Mouse (Mus musculus) MEL (cell line): Measurements from ENCODE around the gene Itpr2. TPM values are rescaled to one million over a fixed set of nuclear protein-coding genes. Genes with fewer than 3 reads are reported as not detected.

Experiments used
- DNase-seq: peaks from one replicate; pipeline ENCODE4 v3.0.0; 2011; ENCODE audit warnings: low read depth, low spot score
- H3K27ac ChIP-seq: 2 replicates; pipeline ENCODE4 v1.5.1; 2012; ENCODE audit warnings: low read depth, mild to moderate bottlenecking, control low read depth, low read length, moderate library complexity; ENCODE audit not compliant: control insufficient read depth
- H3K27me3 ChIP-seq, 2 experiments: fragments of 150-350 bp in 1 of 2; sonication (generic) in 1 of 2; 2 replicates each; pipeline ENCODE4 v1.6.1; 2012; ENCODE audit warnings: low read length in 2 of 2, mild to moderate bottlenecking in 2 of 2, improper control_type of control experiment in 1 of 2, moderate library complexity in 1 of 2; ENCODE audit not compliant: insufficient read depth in 2 of 2, control insufficient read depth in 1 of 2
- H3K36me3 ChIP-seq, 2 experiments: 2 replicates each; pipeline ENCODE4 v1.6.1; 2012 to 2014; ENCODE audit warnings: low read length in 2 of 2, improper control_type of control experiment in 1 of 2, inconsistent platforms in 1 of 2, mild to moderate bottlenecking in 1 of 2; ENCODE audit not compliant: insufficient read depth in 2 of 2, control insufficient read depth in 1 of 2
- H3K4me1 ChIP-seq, 2 experiments: fragments of 150-350 bp in 1 of 2; sonication (generic) in 1 of 2; 2 replicates each; pipeline ENCODE4 v1.6.1; 2012; ENCODE audit warnings: low read length in 2 of 2, improper control_type of control experiment in 1 of 2, mild to moderate bottlenecking in 1 of 2; ENCODE audit not compliant: insufficient read depth in 2 of 2, control insufficient read depth in 1 of 2
- H3K4me3 ChIP-seq, 2 experiments: fragments of 150-350 bp in 1 of 2; sonication (generic) in 1 of 2; 2 replicates each; pipeline ENCODE4 v1.5.1; 2012; ENCODE audit warnings: low read depth in 2 of 2, low read length in 2 of 2, mild to moderate bottlenecking in 2 of 2, moderate library complexity in 2 of 2, control low read depth in 1 of 2, improper control_type of control experiment in 1 of 2; ENCODE audit not compliant: control insufficient read depth in 1 of 2, insufficient read depth in 1 of 2
- H3K79me2 ChIP-seq: 2 replicates; pipeline ENCODE4 v1.6.1; 2012; ENCODE audit warnings: mild to moderate bottlenecking, low read length, moderate library complexity; ENCODE audit not compliant: control insufficient read depth, poor library complexity, insufficient read depth
- H3K9ac ChIP-seq: 2 replicates; pipeline ENCODE4 v1.6.1; 2012; ENCODE audit warnings: low read depth, mild to moderate bottlenecking, control low read depth, low read length, moderate library complexity; ENCODE audit not compliant: control insufficient read depth, poor library complexity, severe bottlenecking
- H3K9me3 ChIP-seq: fragments of 150-350 bp; sonication (generic); replicated peaks from 2 replicates; pipeline ENCODE4 v1.6.1; 2012; ENCODE audit warnings: mild to moderate bottlenecking, low read length, improper control_type of control experiment, moderate library complexity; ENCODE audit not compliant: insufficient read depth
- CHD1 ChIP-seq: IDR thresholded peaks from 2 replicates; pipeline ENCODE4 v1.6.1; 2012; ENCODE audit warnings: low read depth, mild to moderate bottlenecking, inconsistent platforms, low read length, improper control_type of control experiment
- CHD2 ChIP-seq: IDR thresholded peaks from 2 replicates; pipeline ENCODE4 v1.6.1; 2011; ENCODE audit warnings: low read length, improper control_type of control experiment
- CTCF ChIP-seq, 3 experiments: IDR thresholded peaks in 2 of 3; conservative IDR thresholded peaks in 1 of 3; 2 replicates each; pipeline ENCODE4 v1.5.1; 2011 to 2012; ENCODE audit warnings: low read length in 3 of 3, low read depth in 2 of 3, mild to moderate bottlenecking in 2 of 3, improper control_type of control experiment in 1 of 3, inconsistent platforms in 1 of 3, mixed read lengths in 1 of 3, moderate library complexity in 1 of 3; ENCODE audit not compliant: control insufficient read depth in 1 of 3, insufficient read depth in 1 of 3, poor library complexity in 1 of 3, severe bottlenecking in 1 of 3
- ELF1 ChIP-seq: IDR thresholded peaks from 2 replicates; pipeline ENCODE4 v1.6.1; 2014; ENCODE audit warnings: low read depth, mild to moderate bottlenecking, inconsistent platforms, low read length, improper control_type of control experiment, moderate library complexity
- GATA1 ChIP-seq: IDR thresholded peaks from 2 replicates; pipeline ENCODE4 v1.6.1; 2011; ENCODE audit warnings: low read depth, low read length, improper control_type of control experiment
- JUND ChIP-seq: IDR thresholded peaks from 2 replicates; pipeline ENCODE4 v1.6.1; 2011; ENCODE audit warnings: low read depth, mild to moderate bottlenecking, improper control_type of control experiment, low read length
- KAT2A ChIP-seq: conservative IDR thresholded peaks from 2 replicates; pipeline ENCODE4 v1.6.1; 2012; ENCODE audit warnings: low read depth, low read length, improper control_type of control experiment, inconsistent platforms
- MAFK ChIP-seq: IDR thresholded peaks from 2 replicates; pipeline ENCODE4 v1.6.1; 2011; ENCODE audit warnings: low read depth, mild to moderate bottlenecking, low read length, improper control_type of control experiment, borderline replicate concordance
- MAX ChIP-seq: IDR thresholded peaks from 2 replicates; pipeline ENCODE4 v1.6.1; 2011; ENCODE audit warnings: low read length, improper control_type of control experiment
- MAZ ChIP-seq: IDR thresholded peaks from 2 replicates; pipeline ENCODE4 v1.6.1; 2012; ENCODE audit warnings: low read depth, mild to moderate bottlenecking, inconsistent platforms, low read length, improper control_type of control experiment
- MEF2A ChIP-seq: IDR thresholded peaks from 2 replicates; pipeline ENCODE4 v1.6.1; 2014; ENCODE audit warnings: low read depth, mild to moderate bottlenecking, inconsistent platforms, low read length, improper control_type of control experiment; ENCODE audit not compliant: poor library complexity, insufficient replicate concordance, severe bottlenecking; ENCODE audit errors: extremely low read depth
- MXI1 ChIP-seq: IDR thresholded peaks from 2 replicates; pipeline ENCODE4 v1.6.1; 2011; ENCODE audit warnings: mild to moderate bottlenecking, low read depth, low read length, improper control_type of control experiment
- MYB ChIP-seq: IDR thresholded peaks from 2 replicates; pipeline ENCODE4 v1.6.1; 2011; ENCODE audit warnings: mild to moderate bottlenecking, low read depth, low read length, improper control_type of control experiment
- MYC ChIP-seq: IDR thresholded peaks from 2 replicates; pipeline ENCODE4 v1.6.1; 2011; ENCODE audit warnings: low read depth, mild to moderate bottlenecking, low read length, improper control_type of control experiment, moderate library complexity
- NELFE ChIP-seq: IDR thresholded peaks from 2 replicates; pipeline ENCODE4 v1.6.1; 2011; ENCODE audit warnings: low read depth, low read length, improper control_type of control experiment
- POLR2AphosphoS5 ChIP-seq: IDR thresholded peaks from 2 replicates; pipeline ENCODE4 v1.6.1; 2012; ENCODE audit warnings: low read depth, borderline replicate concordance, mild to moderate bottlenecking, inconsistent platforms, low read length, moderate library complexity, mixed read lengths
- SMC3 ChIP-seq: IDR thresholded peaks from 2 replicates; pipeline ENCODE4 v1.6.1; 2011; ENCODE audit warnings: low read depth, low read length, improper control_type of control experiment
- TAL1 ChIP-seq: IDR thresholded peaks from 2 replicates; pipeline ENCODE4 v1.6.1; 2012; ENCODE audit warnings: mild to moderate bottlenecking, inconsistent platforms, low read length, moderate library complexity, mixed read lengths
- TCF12 ChIP-seq: IDR thresholded peaks from 2 replicates; pipeline ENCODE4 v1.6.1; 2014; ENCODE audit warnings: low read depth, mild to moderate bottlenecking, inconsistent platforms, low read length, improper control_type of control experiment, moderate library complexity
- USF2 ChIP-seq, 2 experiments: IDR thresholded peaks; 2 replicates each; pipeline ENCODE4 v1.6.1; 2011 to 2012; ENCODE audit warnings: improper control_type of control experiment in 2 of 2, low read length in 2 of 2, borderline replicate concordance in 1 of 2, inconsistent platforms in 1 of 2, low read depth in 1 of 2, mild to moderate bottlenecking in 1 of 2; ENCODE audit not compliant: insufficient read depth in 1 of 2
- ZC3H11A ChIP-seq: IDR thresholded peaks from 2 replicates; pipeline ENCODE4 v1.6.1; 2012; ENCODE audit warnings: low read depth, mild to moderate bottlenecking, inconsistent platforms, low read length, improper control_type of control experiment
- ZKSCAN1 ChIP-seq: IDR thresholded peaks from 2 replicates; pipeline ENCODE4 v1.6.1; 2012; ENCODE audit warnings: low read depth, mild to moderate bottlenecking, inconsistent platforms, low read length, improper control_type of control experiment, moderate library complexity
- ZMIZ1 ChIP-seq: IDR thresholded peaks from 2 replicates; pipeline ENCODE4 v1.6.1; 2012; ENCODE audit warnings: low read depth, mild to moderate bottlenecking, inconsistent platforms, low read length, improper control_type of control experiment, moderate library complexity
- ZNF384 ChIP-seq: IDR thresholded peaks from 2 replicates; pipeline ENCODE4 v1.6.1; 2012; ENCODE audit warnings: low read depth, mild to moderate bottlenecking, inconsistent platforms, low read length, improper control_type of control experiment
- polyA plus RNA-seq, 2 experiments: library from polyadenylated mRNA; stranded (reverse) in 1 of 2; unstranded in 1 of 2; fragments of >175 nt in 1 of 2; fragments of >200 nt in 1 of 2; gene quantifications; 2 replicates each; pipeline versions ENCODE4 v1.2.1 to v1.2.4; 2012; ENCODE audit warnings: low replicate concordance in 2 of 2, low read depth in 1 of 2; ENCODE audit not compliant: insufficient read length in 2 of 2, insufficient read depth in 1 of 2, missing spikeins in 1 of 2
- total RNA-seq: library from RNA; depleted of rRNA; stranded (reverse); fragments of 300-350 nt; gene quantifications from 2 replicates; pipeline ENCODE4 v1.2.3, GENCODE M21; 2012

The Itpr2 gene
- total and polyA plus RNA-seq, 3 experiments, result 1.5 to 3.0 TPM; not detected in 1

- no peak for DNase-seq
- TF ChIP-seq MAZ (no peak), TAL1 (no peak), MXI1 (no peak), USF2 (IDR thresholded peaks at IDR 0.05; ENCODE audit: borderline replicate concordance in 1 of 2, insufficient read depth in 1 of 2, low read depth in 1 of 2, low read length in 2 of 2) (no peak), MAX (no peak), CHD2 (no peak), ZKSCAN1 (no peak), CTCF (IDR thresholded peaks at IDR 0.05 in 2 of 3, conservative IDR thresholded peaks at IDR 0.05 in 1 of 3; ENCODE audit: control insufficient read depth in 1 of 3, insufficient read depth in 1 of 3, low read depth in 2 of 3, low read length in 3 of 3, poor library complexity in 1 of 3, severe bottlenecking in 1 of 3) (no peak), KAT2A (no peak), CHD1 (no peak), TCF12 (no peak), MAFK (no peak), JUND (no peak), ZMIZ1 (no peak), MEF2A (no peak)
- Histone ChIP-seq H3K4me3 (no peak overlapping the region), H3K27me3 (no peaks in the 10 kb centered on the region), H3K79me2 (no peaks in the 10 kb centered on the region), H3K27ac (no peak overlapping the region), H3K4me1 (no peaks in the 10 kb centered on the region), H3K9me3 (no peaks in the 10 kb centered on the region), H3K36me3 (no peaks in the 10 kb centered on the region), H3K9ac (no peak overlapping the region)
These were observed 368.1 kb downstream of the Itpr2 start for GRCm38 (mm10) chr6:146133921-146134320.

GRCm38 (mm10) chr6:146129066-146129465 is 373.0 kb downstream of the Itpr2 start:
- no peak for DNase-seq
- Histone ChIP-seq H3K36me3 (no peaks in the 10 kb centered on the region), H3K9me3 (no peaks in the 10 kb centered on the region), H3K4me3 (no peak overlapping the region), H3K79me2 (no peaks in the 10 kb centered on the region), H3K27ac (no peak overlapping the region), H3K4me1 (no peaks in the 10 kb centered on the region), H3K27me3 (no peaks in the 10 kb centered on the region), H3K9ac (no peak overlapping the region)
- TF ChIP-seq ZKSCAN1 (no peak), MEF2A (no peak), MAZ (no peak), TCF12 (no peak), ELF1 (no peak), ZMIZ1 (no peak), ZC3H11A (no peak), NELFE (no peak), ZNF384 (no peak), MYC (no peak), MYB (no peak), POLR2AphosphoS5 (no peak), GATA1 (no peak), SMC3 (no peak)
